Mouse (Mus musculus): ENCODE measurements around the gene Tpmt.

GRCm38 (mm10) chr13:47053971-47054370 lies 9.4 kb upstream of the Tpmt start:
- TF ChIP-seq POLR2A (IDR thresholded peaks at IDR 0.05; ENCODE audit: borderline replicate concordance, extremely low read depth, insufficient read depth, insufficient read length, poor library complexity, severe bottlenecking) (no peak), CTCF (IDR thresholded peaks at IDR 0.05; ENCODE audit: borderline replicate concordance, extremely low read depth, insufficient read depth, insufficient read length) (no peak)
